Mouse (Mus musculus): Measurements from ENCODE around the gene Ren1. TPM values are rescaled to one million over a fixed set of nuclear protein-coding genes. Genes with fewer than 3 reads are reported as not detected.

Ren1 gene
- polyA plus RNA-seq, 1 experiment from 2014 or later: 0.88 TPM

GRCm38 (mm10) chr1:133311946-133312345 is 38.4 kb upstream of the Ren1 start:
- 0 out of 2 replicates have a peak, but pooled peaks cover 2% of the 10 kb centered on the region for H3K36me3 ChIP-seq (replicated peaks; ENCODE audit: insufficient read depth, low read length)
- DNase-seq (no peak), ATAC-seq (no peak)
- H3K9ac ChIP-seq (replicated peaks): no peak overlapping the region
- H3K9me3 ChIP-seq (ENCODE audit: low read length): no peaks in the 10 kb centered on the region
- H3K4me3 ChIP-seq (ENCODE audit: low read depth, low read length): no peak overlapping the region
- H3K27ac ChIP-seq (ENCODE audit: low read depth): no peak overlapping the region
- no peak for TF ChIP-seq CTCF (IDR thresholded peaks at IDR 0.05; ENCODE audit: low read depth)
- TF ChIP-seq EP300 (IDR thresholded peaks at IDR 0.05; ENCODE audit: low read depth): peak; percentile 44; the same call in 1 of the 2 replicates
- no peak overlapping the region for H3K4me2 ChIP-seq (ENCODE audit: low read depth, low read length)
- 41% methylated on average over 10 of the region's 10 CpGs for WGBS (ENCODE audit: insufficient replicate concordance)
- peaks cover 8% of the 10 kb centered on the region; the same call in 1 of the 2 replicates for H3K4me1 ChIP-seq (ENCODE audit: insufficient read depth)
- no peaks in the 10 kb centered on the region for H3K27me3 ChIP-seq (ENCODE audit: insufficient read depth, low read length)

- Histone ChIP-seq H3K9me3 (ENCODE audit: low read length) (no peaks in the 10 kb centered on the region), H3K27ac (ENCODE audit: low read depth) (no peak overlapping the region), H3K9ac (replicated peaks) (no peak overlapping the region), H3K27me3 (ENCODE audit: insufficient read depth, low read length) (no peaks in the 10 kb centered on the region), H3K36me3 (replicated peaks; ENCODE audit: insufficient read depth, low read length) (0 out of 2 replicates have a peak, but pooled peaks cover 2% of the 10 kb centered on the region), H3K4me3 (ENCODE audit: low read depth, low read length) (no peak overlapping the region), H3K4me1 (ENCODE audit: insufficient read depth) (peaks cover 8% of the 10 kb centered on the region; the same call in 1 of the 2 replicates), H3K4me2 (ENCODE audit: low read depth, low read length) (no peak overlapping the region)
- ATAC-seq (no peak), DNase-seq (peak; percentile 72)
- 32% methylated on average over 8 of the region's 8 CpGs for WGBS (ENCODE audit: insufficient replicate concordance)
- TF ChIP-seq EP300 (IDR thresholded peaks at IDR 0.05; ENCODE audit: low read depth) (no peak), CTCF (IDR thresholded peaks at IDR 0.05; ENCODE audit: low read depth) (peak; percentile 77)
Observed at GRCm38 (mm10) chr1:133314364-133314763, 35.9 kb upstream of the Ren1 start.

- TF ChIP-seq CTCF (IDR thresholded peaks at IDR 0.05; ENCODE audit: low read depth) (no peak), EP300 (IDR thresholded peaks at IDR 0.05; ENCODE audit: low read depth) (no peak)
- Histone ChIP-seq H3K4me2 (ENCODE audit: low read depth, low read length) (no peak overlapping the region), H3K27ac (ENCODE audit: low read depth) (no peak overlapping the region)
Observed at GRCm38 (mm10) chr1:133315775-133316174, 34.5 kb upstream of the Ren1 start.

GRCm38 (mm10) chr1:133316577-133316976 is 33.7 kb upstream of the Ren1 start:
- Histone ChIP-seq H3K27me3 (ENCODE audit: insufficient read depth, low read length) (no peaks in the 10 kb centered on the region), H3K9ac (replicated peaks) (no peak overlapping the region), H3K4me2 (ENCODE audit: low read depth, low read length) (no peak overlapping the region), H3K4me3 (ENCODE audit: low read depth, low read length) (no peak overlapping the region), H3K4me1 (ENCODE audit: insufficient read depth) (no peaks in the 10 kb centered on the region), H3K36me3 (replicated peaks; ENCODE audit: insufficient read depth, low read length) (0 out of 2 replicates have a peak, but pooled peaks cover 2% of the 10 kb centered on the region), H3K27ac (ENCODE audit: low read depth) (no peak overlapping the region), H3K9me3 (ENCODE audit: low read length) (no peaks in the 10 kb centered on the region)
- no peak for DNase-seq
- ATAC-seq: no peak
- TF ChIP-seq EP300 (IDR thresholded peaks at IDR 0.05; ENCODE audit: low read depth): no peak
- WGBS (ENCODE audit: insufficient replicate concordance): 63% methylated on average over 4 of the region's 4 CpGs

More at GRCm38 (mm10) chr1:133315775-133316174, 34.5 kb upstream of the Ren1 start:
- H3K4me1 ChIP-seq (ENCODE audit: insufficient read depth): peaks cover 3% of the 10 kb centered on the region; the same call in 1 of the 2 replicates
- DNase-seq: no peak
- H3K4me3 ChIP-seq (ENCODE audit: low read depth, low read length): no peak overlapping the region
- no peaks in the 10 kb centered on the region for H3K9me3 ChIP-seq (ENCODE audit: low read length)
- H3K27me3 ChIP-seq (ENCODE audit: insufficient read depth, low read length): no peaks in the 10 kb centered on the region
- no peak for ATAC-seq
- H3K9ac ChIP-seq (replicated peaks): no peak overlapping the region
- 55% methylated on average over 6 of the region's 6 CpGs for WGBS (ENCODE audit: insufficient replicate concordance)
- 0 out of 2 replicates have a peak, but pooled peaks cover 2% of the 10 kb centered on the region for H3K36me3 ChIP-seq (replicated peaks; ENCODE audit: insufficient read depth, low read length)

GRCm38 (mm10) chr1:133317149-133317548 is 33.2 kb upstream of the Ren1 start:
- Histone ChIP-seq H3K27me3 (ENCODE audit: insufficient read depth, low read length) (no peaks in the 10 kb centered on the region), H3K4me2 (ENCODE audit: low read depth, low read length) (no peak overlapping the region), H3K9ac (replicated peaks) (no peak overlapping the region), H3K9me3 (ENCODE audit: low read length) (no peaks in the 10 kb centered on the region), H3K36me3 (replicated peaks; ENCODE audit: insufficient read depth, low read length) (0 out of 2 replicates have a peak, but pooled peaks cover 2% of the 10 kb centered on the region), H3K27ac (ENCODE audit: low read depth) (no peak overlapping the region), H3K4me3 (ENCODE audit: low read depth, low read length) (no peak overlapping the region), H3K4me1 (ENCODE audit: insufficient read depth) (no peaks in the 10 kb centered on the region)
- peak; percentile 44 for TF ChIP-seq CTCF (IDR thresholded peaks at IDR 0.05; ENCODE audit: low read depth)
- TF ChIP-seq EP300 (IDR thresholded peaks at IDR 0.05; ENCODE audit: low read depth): no peak
- DNase-seq (no peak), ATAC-seq (no peak)
- WGBS (ENCODE audit: insufficient replicate concordance): 72% methylated on average over 1 of the region's 1 CpGs

GRCm38 (mm10) chr1:133321267-133321925 is 28.9 kb upstream of the Ren1 start, which contains the start of gene Kiss1:
Gene Kiss1 (plus strand): TSS chr1:133321875.
- DNase-seq (no peak), ATAC-seq (no peak)
- Histone ChIP-seq H3K27me3 (ENCODE audit: insufficient read depth, low read length) (no peaks in the 10 kb centered on the region), H3K4me3 (ENCODE audit: low read depth, low read length) (no peak within 1 kb of the TSS), H3K4me1 (ENCODE audit: insufficient read depth) (no peaks in the 10 kb centered on the region), H3K4me2 (ENCODE audit: low read depth, low read length) (no peak within 1 kb of the TSS), H3K27ac (ENCODE audit: low read depth) (no peak within 1 kb of the TSS), H3K36me3 (replicated peaks; ENCODE audit: insufficient read depth, low read length) (no peaks in the 10 kb centered on the region), H3K9ac (replicated peaks) (no peak within 1 kb of the TSS), H3K9me3 (ENCODE audit: low read length) (no peaks in the 10 kb centered on the region)
- WGBS (ENCODE audit: insufficient replicate concordance): 82% methylated on average over 13 of the region's 13 CpGs
- TF ChIP-seq EP300 (IDR thresholded peaks at IDR 0.05; ENCODE audit: low read depth): no peak
- TF ChIP-seq CTCF (IDR thresholded peaks at IDR 0.05; ENCODE audit: low read depth): no peak
